Mouse (Mus musculus): ENCODE data around the gene Phb2.
A peak's percentile ranks its signal among the peaks of the same experiment; 100 is the strongest.

DNA sequence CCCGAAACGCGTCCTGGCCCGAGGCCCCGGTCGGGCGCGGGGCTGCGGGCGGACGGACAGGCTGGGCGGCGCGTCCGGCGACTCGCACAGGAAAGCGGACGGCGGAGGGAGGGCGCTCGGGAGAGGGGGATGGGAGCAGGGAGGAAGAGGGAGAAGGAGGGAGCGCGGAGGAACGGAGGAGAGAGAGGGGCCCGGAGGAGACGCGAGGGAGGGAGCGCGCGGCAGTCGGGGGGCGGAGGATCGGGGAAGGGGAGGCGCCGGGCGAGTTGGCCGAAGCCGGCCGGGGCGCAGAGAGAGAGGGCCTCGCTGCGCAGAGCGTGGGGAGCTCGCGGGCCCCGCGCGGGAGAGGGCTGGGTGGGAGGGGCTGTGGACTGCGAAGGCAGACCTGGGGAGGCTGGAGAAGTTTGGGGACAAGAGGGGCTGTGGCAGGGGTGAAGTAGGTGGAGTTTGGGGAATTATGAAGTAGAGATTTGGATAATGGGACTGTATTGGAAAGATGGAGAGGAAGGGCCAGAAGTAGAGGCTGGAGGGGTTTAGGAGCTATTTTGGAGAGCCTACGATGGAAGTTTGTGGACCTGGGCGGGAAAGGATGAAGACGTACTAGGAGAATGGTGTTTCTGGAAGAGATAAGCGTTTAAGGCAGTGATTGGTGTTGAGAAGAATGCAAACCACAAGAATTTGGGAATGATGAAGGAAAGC, 44.7 kb downstream of the Phb2 start:
- TF ChIP-seq POLR2A (IDR thresholded peaks at IDR 0.05; ENCODE audit: extremely low read depth, insufficient read depth, low read length) (peak; percentile 53; the same call in 1 of the 2 replicates), CTCF (IDR thresholded peaks at IDR 0.05; ENCODE audit: low read depth, low read length) (no peak)

All from liver, adult 2 months (tissue).